Mouse (Mus musculus): ENCODE measurements around the gene Plekhg2.

DNA sequence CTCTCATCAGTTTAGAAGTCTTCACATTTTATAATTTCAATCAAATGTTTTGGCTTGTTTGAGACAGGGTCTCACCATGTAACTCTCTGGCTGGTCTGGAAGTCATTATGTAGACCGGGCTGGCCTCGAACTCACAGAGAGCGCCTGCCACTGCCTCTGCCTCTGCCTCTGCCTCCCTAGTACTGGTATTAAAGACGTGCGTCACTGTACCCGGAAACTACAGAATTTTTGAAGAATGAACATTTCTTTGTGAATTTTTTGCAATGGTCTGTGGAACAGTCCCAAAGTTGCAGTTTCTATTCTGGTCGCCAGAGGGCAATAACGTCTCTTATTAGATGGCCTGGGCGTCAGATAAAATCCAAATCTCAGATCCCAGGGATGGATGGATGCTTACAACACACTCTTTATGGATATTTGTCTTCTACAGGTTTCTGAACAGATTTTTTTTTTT, 757 bp upstream of the Plekhg2 start:
- TF ChIP-seq EP300 (IDR thresholded peaks at IDR 0.05) (peak; percentile 30), CTCF (IDR thresholded peaks at IDR 0.05) (peak; percentile 84)
